Mouse (Mus musculus) lung, embryonic 15.5 days (tissue): ENCODE data around the gene Tmub1. TPM values are rescaled to one million over a fixed set of nuclear protein-coding genes. Genes with fewer than 3 reads are reported as not detected.

Experiments used
- ATAC-seq: fragments of 200-750 bp; cut with Nextera tagmentation; 2 replicates; pipeline ENCODE4 v1.8.0; 2017; ENCODE audit warnings: moderate number of reproducible peaks, borderline replicate concordance; ENCODE audit not compliant: low FRiP score, low TSS enrichment; ENCODE audit errors: extremely low read depth
- H3K27ac ChIP-seq: fragments of 300-500 bp; sonication (generic); 2 replicates; pipeline ENCODE4 v1.5.1; 2015; ENCODE audit warnings: moderate library complexity, mild to moderate bottlenecking, inconsistent platforms
- H3K27me3 ChIP-seq: fragments of 300-500 bp; sonication (generic); 2 replicates; pipeline ENCODE4 v1.6.1; 2015; ENCODE audit warnings: inconsistent platforms
- H3K36me3 ChIP-seq: fragments of 300-500 bp; sonication (generic); 2 replicates; pipeline ENCODE4 v1.6.1; 2015; ENCODE audit warnings: inconsistent platforms
- H3K4me1 ChIP-seq: fragments of 300-500 bp; sonication (generic); 2 replicates; pipeline ENCODE4 v1.6.1; 2015; ENCODE audit warnings: inconsistent platforms
- H3K4me2 ChIP-seq: fragments of 300-500 bp; sonication (generic); 2 replicates; pipeline ENCODE4 v1.6.1; 2015; ENCODE audit warnings: inconsistent platforms, mild to moderate bottlenecking, moderate library complexity
- H3K4me3 ChIP-seq: fragments of 300-500 bp; sonication (generic); 2 replicates; pipeline ENCODE4 v1.5.1; 2015; ENCODE audit warnings: mild to moderate bottlenecking, inconsistent platforms
- H3K9ac ChIP-seq: fragments of 300-500 bp; sonication (generic); 2 replicates; pipeline ENCODE4 v1.6.1; 2015; ENCODE audit warnings: inconsistent platforms
- H3K9me3 ChIP-seq: fragments of 300-500 bp; sonication (generic); 2 replicates; pipeline ENCODE4 v1.6.1; 2016; ENCODE audit warnings: inconsistent platforms
- WGBS: fragments of 180-500 bp; shearing (Covaris S2); methylation state at CpG from one replicate; pipeline ENCODE4 v1.1.7; 2015; 5-methylcytosine and 5-hydroxymethylcytosine counted together
- polyA plus RNA-seq: library from polyadenylated mRNA; unstranded; fragments of >200 nt; fragmentation: Nextera tagmentation; extraction: Ambion mirVana; gene quantifications from 2 replicates; pipeline ENCODE4 v1.2.1, GENCODE M21; 2015

Tmub1 gene
- polyA plus RNA-seq, 1 experiment from 2014 or later, result 18.7 TPM

GRCm38 (mm10) chr5:24428596-24428995, 19.1 kb downstream of the Tmub1 start:
- Histone ChIP-seq H3K9me3 (no peaks in the 10 kb centered on the region), H3K4me3 (peak overlapping the region; percentile 24), H3K27ac (peak overlapping the region; percentile 73), H3K27me3 (no peaks in the 10 kb centered on the region), H3K4me2 (peak overlapping the region; percentile 91), H3K9ac (no peak overlapping the region), H3K4me1 (peaks cover 44% of the 10 kb centered on the region), H3K36me3 (peaks cover 44% of the 10 kb centered on the region)
- no peak for ATAC-seq
- WGBS, result 21% methylated on average over 9 of the region's 9 CpGs

GRCm38 (mm10) chr5:24427981-24428402, 19.7 kb downstream of the Tmub1 start:
- WGBS, result 16% methylated on average over 14 of the region's 15 CpGs
- Histone ChIP-seq H3K9ac (no peak overlapping the region), H3K27me3 (no peaks in the 10 kb centered on the region), H3K9me3 (no peaks in the 10 kb centered on the region), H3K27ac (peak overlapping the region; percentile 94), H3K4me1 (peaks cover 46% of the 10 kb centered on the region), H3K4me3 (peak overlapping the region; percentile 24), H3K36me3 (peaks cover 38% of the 10 kb centered on the region), H3K4me2 (peak overlapping the region; percentile 91)
- ATAC-seq, result no peak

GRCm38 (mm10) chr5:24427285-24427633, 20.4 kb downstream of the Tmub1 start:
- H3K4me3 ChIP-seq, result peak overlapping the region; percentile 77
- peaks cover 53% of the 10 kb centered on the region for H3K4me1 ChIP-seq
- peaks cover 30% of the 10 kb centered on the region for H3K36me3 ChIP-seq
- H3K9me3 ChIP-seq, result no peaks in the 10 kb centered on the region
- H3K27me3 ChIP-seq, result no peaks in the 10 kb centered on the region
- H3K4me2 ChIP-seq, result peak overlapping the region; percentile 91
- H3K27ac ChIP-seq, result peak overlapping the region; percentile 94
- WGBS, result 28% methylated on average over 12 of the region's 12 CpGs
- no peak overlapping the region for H3K9ac ChIP-seq
- no peak for ATAC-seq

GRCm38 (mm10) chr5:24426556-24427284, 20.9 kb downstream of the Tmub1 start:
- Histone ChIP-seq H3K27ac (peak overlapping the region; percentile 94), H3K27me3 (no peaks in the 10 kb centered on the region), H3K9me3 (no peaks in the 10 kb centered on the region), H3K36me3 (peaks cover 25% of the 10 kb centered on the region), H3K4me3 (peak overlapping the region; percentile 77), H3K4me2 (peak overlapping the region; percentile 91), H3K9ac (peak overlapping the region; percentile 75), H3K4me1 (peaks cover 55% of the 10 kb centered on the region)
- WGBS, result 13% methylated on average over 9 of the region's 9 CpGs
- ATAC-seq, result no peak

- no peaks in the 10 kb centered on the region for H3K27me3 ChIP-seq
- 3% methylated on average over 10 of the region's 10 CpGs for WGBS
- H3K9ac ChIP-seq, result peak overlapping the region; percentile 75
- peak overlapping the region; percentile 91 for H3K4me2 ChIP-seq
- peak overlapping the region; percentile 77 for H3K4me3 ChIP-seq
- no peaks in the 10 kb centered on the region for H3K9me3 ChIP-seq
- H3K27ac ChIP-seq, result peak overlapping the region; percentile 94
- 0 out of 2 replicates have a peak, but pooled peaks have one; percentile 1 for ATAC-seq
- H3K36me3 ChIP-seq, result peaks cover 18% of the 10 kb centered on the region
- peaks cover 55% of the 10 kb centered on the region for H3K4me1 ChIP-seq
Observed at GRCm38 (mm10) chr5:24426037-24426432, 21.6 kb downstream of the Tmub1 start.

- H3K4me3 ChIP-seq, result peak overlapping the region; percentile 77
- WGBS, result 1% methylated on average over 29 of the region's 30 CpGs
- peak; percentile 9; the same call in 1 of the 2 replicates for ATAC-seq
- peaks cover 55% of the 10 kb centered on the region for H3K4me1 ChIP-seq
- H3K4me2 ChIP-seq, result peak overlapping the region; percentile 91
- no peaks in the 10 kb centered on the region for H3K27me3 ChIP-seq
- peaks cover 13% of the 10 kb centered on the region for H3K36me3 ChIP-seq
- peak overlapping the region; percentile 94 for H3K27ac ChIP-seq
- no peaks in the 10 kb centered on the region for H3K9me3 ChIP-seq
- peak overlapping the region; percentile 75 for H3K9ac ChIP-seq
Observed at GRCm38 (mm10) chr5:24425421-24426036, 22.1 kb downstream of the Tmub1 start.

DNA sequence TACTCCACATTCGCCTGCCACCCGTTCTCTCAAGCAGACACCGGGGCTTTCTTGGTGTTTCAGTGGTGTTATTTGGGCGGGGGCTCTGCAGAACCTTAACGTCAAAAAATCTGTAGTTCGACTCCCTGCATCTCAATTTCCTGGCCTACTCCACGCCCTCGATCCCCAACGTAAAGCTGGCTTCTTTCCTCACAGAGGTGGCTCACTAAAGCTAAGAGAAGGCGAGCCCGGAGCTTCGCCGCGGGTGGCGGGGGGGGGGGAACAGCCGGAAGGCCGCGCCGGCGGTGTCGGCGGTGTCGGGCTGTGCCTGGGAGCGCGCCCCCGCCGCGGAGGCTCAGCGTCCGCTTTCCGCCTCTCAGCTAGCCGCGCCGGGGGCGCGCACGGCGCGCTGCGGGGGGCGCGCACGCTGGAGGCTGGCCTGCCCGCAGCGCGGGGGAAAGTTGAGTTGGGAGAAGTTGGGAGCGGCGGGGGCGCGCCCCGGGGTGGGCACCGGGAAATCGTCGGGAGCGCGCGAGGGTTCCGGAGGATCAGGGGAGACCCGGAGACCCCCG, 22.7 kb downstream of the Tmub1 start:
- under 1% methylated on average over 58 of the region's 60 CpGs for WGBS
- Histone ChIP-seq H3K27ac (peak overlapping the region; percentile 94), H3K36me3 (peaks cover 9% of the 10 kb centered on the region), H3K4me2 (peak overlapping the region; percentile 91), H3K9me3 (no peaks in the 10 kb centered on the region), H3K4me3 (peak overlapping the region; percentile 77), H3K4me1 (peaks cover 55% of the 10 kb centered on the region), H3K9ac (peak overlapping the region; percentile 75), H3K27me3 (no peaks in the 10 kb centered on the region)
- ATAC-seq, result peak; percentile 50

DNA sequence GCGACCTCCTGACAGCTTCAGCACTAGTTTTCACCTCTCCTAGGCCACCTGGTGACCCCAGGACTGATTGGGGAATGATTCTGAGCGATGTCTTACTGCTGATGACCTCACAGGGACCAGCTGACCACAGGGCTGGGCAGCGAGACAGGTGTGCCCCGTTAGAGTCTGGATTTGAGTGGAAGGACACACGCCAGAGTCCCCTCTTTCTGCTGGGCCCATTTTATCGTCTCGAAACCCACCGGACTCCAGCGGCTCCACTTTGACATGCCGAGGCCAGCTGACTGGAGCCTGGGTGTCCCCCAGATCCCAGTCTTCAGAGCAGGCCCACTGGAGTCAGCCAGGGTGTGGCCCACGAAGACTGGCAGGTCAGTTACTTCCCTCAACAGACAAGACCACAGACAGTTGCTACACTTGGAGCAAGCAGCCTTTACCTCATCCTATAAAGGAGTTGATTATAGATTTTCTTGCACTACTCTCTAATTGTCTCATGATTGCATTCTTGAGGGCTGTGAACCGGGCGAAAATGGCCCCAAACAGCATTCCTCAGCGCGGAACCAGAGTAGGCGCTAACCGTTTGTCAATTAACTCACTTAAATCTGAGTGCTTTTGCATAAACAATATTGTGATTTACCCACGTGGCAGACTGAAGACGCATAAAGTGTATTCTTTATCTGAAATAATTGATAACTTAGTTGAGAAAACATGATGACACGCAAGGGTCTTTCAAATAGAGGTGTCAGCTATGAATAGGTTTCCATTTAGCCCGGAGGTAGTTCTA, 23.5 kb downstream of the Tmub1 start:
- peak overlapping the region; percentile 77 for H3K4me3 ChIP-seq
- H3K4me1 ChIP-seq, result peaks cover 55% of the 10 kb centered on the region
- peaks cover 9% of the 10 kb centered on the region for H3K36me3 ChIP-seq
- no peaks in the 10 kb centered on the region for H3K27me3 ChIP-seq
- H3K27ac ChIP-seq, result peak overlapping the region; percentile 94
- ATAC-seq, result peak; percentile 0; the same call in 1 of the 2 replicates
- peak overlapping the region; percentile 91 for H3K4me2 ChIP-seq
- 9% methylated on average over 21 of the region's 21 CpGs for WGBS
- H3K9ac ChIP-seq, result peak overlapping the region; percentile 75
- H3K9me3 ChIP-seq, result no peaks in the 10 kb centered on the region

DNA sequence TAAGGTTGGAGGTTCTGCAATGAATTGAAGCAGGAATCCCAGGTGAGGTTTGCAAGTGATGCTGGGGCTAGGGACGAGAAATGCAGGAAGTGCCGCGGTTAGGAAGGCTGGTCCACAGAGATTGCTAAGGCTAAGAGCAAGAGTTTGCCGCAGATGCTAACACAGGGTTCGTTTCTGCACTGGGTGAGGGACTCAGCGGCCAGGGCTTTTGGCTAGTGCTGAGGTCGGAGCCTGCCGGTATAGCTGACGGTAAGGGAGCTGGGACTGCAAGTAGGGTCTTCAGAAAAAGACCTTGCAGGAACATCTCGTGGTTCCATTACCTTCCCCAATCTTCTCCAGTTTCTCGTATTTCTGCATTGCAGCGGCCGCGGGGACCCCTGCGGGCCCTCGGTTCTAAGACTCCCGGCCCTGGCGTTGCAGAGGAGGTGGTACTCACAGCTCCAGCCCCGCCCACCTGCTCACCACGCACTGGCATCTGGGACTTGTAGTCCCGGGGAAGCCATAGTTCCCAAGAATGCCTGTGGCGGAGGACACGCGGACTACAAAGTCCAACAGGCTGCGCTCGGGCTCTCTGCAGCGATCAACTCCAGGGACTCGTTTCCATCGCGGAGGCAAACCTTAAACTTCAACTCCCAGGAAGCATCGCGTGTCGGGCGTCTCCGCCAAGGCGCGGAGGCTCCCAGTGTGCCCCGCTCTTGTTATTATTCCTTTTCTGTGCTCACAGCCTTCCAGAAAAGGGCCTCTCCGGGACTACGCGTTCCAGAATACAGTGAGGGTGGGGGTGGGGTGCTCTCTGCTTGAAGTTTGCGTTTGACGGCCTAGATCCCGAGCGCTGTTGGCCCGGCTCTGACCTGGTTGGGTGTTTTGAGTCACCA, 24.3 kb downstream of the Tmub1 start, which contains the start of the genes Cdk5 and Slc4a2:
Gene Cdk5, minus strand, starts transcription at position 402 of the 875 bp plus-strand sequence.
Gene Slc4a2, plus strand, starts transcription at position 709 of the 875 bp plus-strand sequence.
- Histone ChIP-seq H3K27ac (peak within 1 kb of the TSS; percentile 94), H3K9me3 (no peaks in the 10 kb centered on the region), H3K4me2 (peak within 1 kb of the TSS; percentile 91), H3K4me1 (peaks cover 47% of the 10 kb centered on the region), H3K36me3 (peaks cover 13% of the 10 kb centered on the region), H3K9ac (peak within 1 kb of the TSS; percentile 75), H3K4me3 (peak within 1 kb of the TSS; percentile 77), H3K27me3 (no peaks in the 10 kb centered on the region)
- WGBS, result under 1% methylated on average over 46 of the region's 46 CpGs
- peak; percentile 89 for ATAC-seq

- no peak for ATAC-seq
Observed at GRCm38 (mm10) chr5:24420381-24420780, 27.3 kb downstream of the Tmub1 start.

More at GRCm38 (mm10) chr5:24420381-24420780, 27.3 kb downstream of the Tmub1 start:
- Histone ChIP-seq H3K9ac (no peak overlapping the region), H3K27ac (no peak overlapping the region), H3K9me3 (no peaks in the 10 kb centered on the region), H3K36me3 (peaks cover 13% of the 10 kb centered on the region), H3K4me3 (no peak overlapping the region), H3K27me3 (no peaks in the 10 kb centered on the region), H3K4me2 (no peak overlapping the region), H3K4me1 (peaks cover 24% of the 10 kb centered on the region)
- 84% methylated on average over 9 of the region's 9 CpGs for WGBS
